Comparison of ENCODE assay signal across 8 mouse cellular contexts in the genomic region with DNA sequence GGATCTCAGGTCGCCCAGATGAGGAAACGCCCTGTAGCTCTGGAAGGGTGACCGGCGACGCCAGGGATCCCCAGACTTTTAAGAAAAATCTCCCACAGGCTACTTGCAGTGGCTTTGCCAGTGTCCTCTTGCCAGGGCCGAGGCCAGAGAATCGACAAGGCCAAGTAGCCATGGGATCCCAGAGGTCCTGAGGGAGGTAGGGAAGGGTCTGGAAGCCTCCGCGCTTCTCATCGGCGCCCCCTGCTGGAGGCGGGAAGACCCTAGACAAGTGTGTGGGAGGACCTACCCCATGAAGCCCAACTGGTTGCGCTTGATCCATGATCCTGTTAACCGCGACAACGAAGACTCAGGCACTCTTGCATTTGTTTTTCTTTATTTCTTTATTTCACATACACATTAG. TPM values are rescaled to one million over a fixed set of nuclear protein-coding genes. Genes with fewer than 3 reads are reported as not detected.
A peak's percentile ranks its signal among the peaks of the same experiment; 100 is the strongest.
DNase-seq lines count a peak whose midpoint lies in the region; ATAC-seq lines count a peak whose summit lies in the region.

No protein-coding gene starts in this region.

- peak; percentile 63 for DNase-seq in cerebellum, adult 11 months
- DNase-seq in cerebellum, adult 9-10 months: no peak
- peak; percentile 71 for DNase-seq in brain, adult 2 months (ENCODE audit: low read depth, low spot score)
- DNase-seq in heart, postnatal 25 days (ENCODE audit: low spot score): peak; percentile 78
- peak; percentile 66 to 83 for DNase-seq in layer of hippocampus, postnatal 25 days (ENCODE audit: extremely low spot score in 1 of 2, low spot score in 1 of 2)
- peak; percentile 85 for DNase-seq in midbrain, embryonic 10.5 days (ENCODE audit: low spot score)
- DNase-seq in splenic B cell, adult 2 months (ENCODE audit: low read depth, low spot score): peak; percentile 83

- H3K27ac ChIP-seq in forebrain, embryonic 12.5 days: peak overlapping the region; percentile 66; the same call in 1 of the 2 replicates
- peak overlapping the region; percentile 52; the same call in 1 of the 2 replicates for H3K27ac ChIP-seq in midbrain, embryonic 10.5 days (replicated peaks)

- ATAC-seq in forebrain, embryonic 12.5 days (ENCODE audit: low FRiP score): 0 out of 2 replicates have a peak, but pooled peaks have one; percentile 34

- intact Hi-C loops in heart, postnatal 25 days (cut with DNase I): loop anchor here (5.0 kb wide), 1 partner anchor 33 kb away; no protein-coding TSS in a partner anchor

- peaks cover 59% of the 10 kb centered on the region for H3K4me1 ChIP-seq in forebrain, embryonic 12.5 days
- peaks cover 65% of the 10 kb centered on the region for H3K4me1 ChIP-seq in midbrain, embryonic 10.5 days

- under 1% methylated on average over 16 of the region's 16 CpGs for WGBS in forebrain, embryonic 12.5 days
- 2% methylated on average over 16 of the region's 16 CpGs for WGBS in midbrain, embryonic 10.5 days

- H3K9ac ChIP-seq in forebrain, embryonic 12.5 days: no peak overlapping the region

- H3K36me3 ChIP-seq in forebrain, embryonic 12.5 days (replicated peaks): peaks cover 3% of the 10 kb centered on the region; the same call in 1 of the 2 replicates
- peaks cover 9% of the 10 kb centered on the region for H3K36me3 ChIP-seq in midbrain, embryonic 10.5 days
- no peaks in the 10 kb centered on the region for H3K36me3 ChIP-seq in splenic B cell, adult 2 months (ENCODE audit: control insufficient read depth, insufficient read depth, low read length, poor library complexity, severe bottlenecking)

- H3K4me2 ChIP-seq in forebrain, embryonic 12.5 days: peak overlapping the region; percentile 47

- peaks cover 89% of the 10 kb centered on the region for H3K27me3 ChIP-seq in forebrain, embryonic 12.5 days
- peaks cover 100% of the 10 kb centered on the region for H3K27me3 ChIP-seq in midbrain, embryonic 10.5 days (ENCODE audit: low read depth, poor library complexity, severe bottlenecking)
- H3K27me3 ChIP-seq in splenic B cell, adult 2 months (ENCODE audit: control insufficient read depth, insufficient read depth, low read length, poor library complexity, severe bottlenecking): no peaks in the 10 kb centered on the region

- H3K9me3 ChIP-seq in forebrain, embryonic 12.5 days: no peaks in the 10 kb centered on the region
- H3K9me3 ChIP-seq in midbrain, embryonic 10.5 days (replicated peaks): no peaks in the 10 kb centered on the region

- peak overlapping the region; percentile 30 for H3K4me3 ChIP-seq in forebrain, embryonic 12.5 days (replicated peaks)
- peak overlapping the region; percentile 46 for H3K4me3 ChIP-seq in midbrain, embryonic 10.5 days

RNA-seq across cellular contexts. Expression of gene Lyl1, which starts 3.1 kb away (rescaled TPM):
- 3.1 and 3.9 TPM in 2 replicates for polyA plus RNA-seq in forebrain, embryonic 12.5 days (2016; fragmentation: Nextera tagmentation; extraction: Ambion mirVana)
- 1 to 10 TPM; 4.2 to 4.5 TPM for total RNA-seq in heart, postnatal 25 days (2021)
- total RNA-seq in layer of hippocampus, postnatal 25 days (2021): 1 to 10 TPM; 2.1 to 2.8 TPM
- polyA plus RNA-seq in midbrain, embryonic 10.5 days (2016; fragmentation: Nextera tagmentation; extraction: Ambion mirVana): 4.8 and 5.8 TPM in 2 replicates

RNA-seq across cellular contexts. Expression of gene Nacc1, which starts 16.7 kb away (rescaled TPM):
- 22.8 and 26.6 TPM in 2 replicates for polyA plus RNA-seq in forebrain, embryonic 12.5 days (2016; fragmentation: Nextera tagmentation; extraction: Ambion mirVana)
- total RNA-seq in heart, postnatal 25 days (2021): 10 to 100 TPM; 32.0 to 32.6 TPM
- 10 to 100 TPM; 88.9 to 91.0 TPM for total RNA-seq in layer of hippocampus, postnatal 25 days (2021)
- 24.8 and 26.3 TPM in 2 replicates for polyA plus RNA-seq in midbrain, embryonic 10.5 days (2016; fragmentation: Nextera tagmentation; extraction: Ambion mirVana)

RNA-seq across cellular contexts. Expression of gene Trmt1, which starts 18.2 kb away (rescaled TPM):
- polyA plus RNA-seq in forebrain, embryonic 12.5 days (2016; fragmentation: Nextera tagmentation; extraction: Ambion mirVana): 55.4 and 59.6 TPM in 2 replicates
- total RNA-seq in heart, postnatal 25 days (2021): 10 to 100 TPM; 32.6 to 37.6 TPM
- 100 to 1,000 TPM in 1 of 2 experiments, 10 to 100 TPM in 1; 83.4 to 101 TPM for total RNA-seq in layer of hippocampus, postnatal 25 days (2021)
- polyA plus RNA-seq in midbrain, embryonic 10.5 days (2016; fragmentation: Nextera tagmentation; extraction: Ambion mirVana): 56.4 and 58.1 TPM in 2 replicates

RNA-seq across cellular contexts. Expression of gene G430095P16Rik, which starts 18.5 kb away (rescaled TPM):
- 2.2 and 3.5 TPM in 2 replicates for polyA plus RNA-seq in forebrain, embryonic 12.5 days (2016; fragmentation: Nextera tagmentation; extraction: Ambion mirVana)
- total RNA-seq in heart, postnatal 25 days (2021): under 1 TPM in 1 of 2 experiments, not detected in 1; 0.39 TPM
- not detected for total RNA-seq in layer of hippocampus, postnatal 25 days (2021)
- 1.1 and 1.4 TPM in 2 replicates for polyA plus RNA-seq in midbrain, embryonic 10.5 days (2016; fragmentation: Nextera tagmentation; extraction: Ambion mirVana)

RNA-seq across cellular contexts. Expression of gene Ier2, which starts 41.7 kb away (rescaled TPM):
- polyA plus RNA-seq in forebrain, embryonic 12.5 days (2016; fragmentation: Nextera tagmentation; extraction: Ambion mirVana): 53.7 and 62.2 TPM in 2 replicates
- total RNA-seq in heart, postnatal 25 days (2021): 10 to 100 TPM; 14.3 to 18.3 TPM
- 1 to 10 TPM; 8.8 to 9.6 TPM for total RNA-seq in layer of hippocampus, postnatal 25 days (2021)
- 63.6 and 78.2 TPM in 2 replicates for polyA plus RNA-seq in midbrain, embryonic 10.5 days (2016; fragmentation: Nextera tagmentation; extraction: Ambion mirVana)
